Mouse (Mus musculus) forebrain, embryonic 12.5 days (tissue): ENCODE measurements at regions not wholly inside any gene's neighbourhood (a gene's known extent, or its start where the extent isn't known, plus 50 kb on each side); places are given as distances from the start of the nearest gene placed in this dataset.

ENCODE experiments used
- ATAC-seq: fragments of 200-750 bp; cut with Nextera tagmentation; 2 replicates; pipeline ENCODE4 v1.8.0; 2017; ENCODE audit warnings: moderate TSS enrichment; ENCODE audit not compliant: low FRiP score
- H3K27ac ChIP-seq: fragments of 300-500 bp; sonication (generic); 2 replicates; pipeline ENCODE4 v1.5.1; 2016; ENCODE audit warnings: mild to moderate bottlenecking
- H3K27me3 ChIP-seq: fragments of 300-500 bp; sonication (generic); 2 replicates; pipeline ENCODE4 v1.6.1; 2016; ENCODE audit warnings: mild to moderate bottlenecking
- H3K36me3 ChIP-seq: fragments of 300-500 bp; sonication (generic); replicated peaks from 2 replicates; pipeline ENCODE4 v1.6.1; 2016; ENCODE audit warnings: mild to moderate bottlenecking
- H3K4me1 ChIP-seq: fragments of 300-500 bp; sonication (generic); 2 replicates; pipeline ENCODE4 v1.6.1; 2016
- H3K4me2 ChIP-seq: fragments of 300-500 bp; sonication (generic); 2 replicates; pipeline ENCODE4 v1.6.1; 2016; ENCODE audit warnings: mild to moderate bottlenecking, moderate library complexity
- H3K4me3 ChIP-seq: fragments of 300-500 bp; sonication (generic); replicated peaks from 2 replicates; pipeline ENCODE4 v1.5.1; 2016; ENCODE audit warnings: mild to moderate bottlenecking
- H3K9ac ChIP-seq: fragments of 300-500 bp; sonication (generic); 2 replicates; pipeline ENCODE4 v1.6.1; 2016; ENCODE audit warnings: mild to moderate bottlenecking
- H3K9me3 ChIP-seq: fragments of 300-500 bp; sonication (generic); 2 replicates; pipeline ENCODE4 v1.6.1; 2016
- whole genome bisulfite sequencing: fragments of 180-500 bp; shearing (Covaris S2); methylation state at CpG from one replicate; pipeline ENCODE4 v1.1.7; 2016; 5-methylcytosine and 5-hydroxymethylcytosine counted together

- WGBS: 91% methylated on average over 2 of the region's 2 CpGs
- Histone ChIP-seq H3K27me3 (no peaks in the 10 kb centered on the region), H3K4me2 (no peak overlapping the region), H3K4me3 (no peak overlapping the region), H3K9me3 (no peaks in the 10 kb centered on the region), H3K36me3 (no peaks in the 10 kb centered on the region), H3K4me1 (no peaks in the 10 kb centered on the region; the same call in 1 of the 2 replicates), H3K27ac (no peak overlapping the region), H3K9ac (no peak overlapping the region)
- no peak for ATAC-seq
Observed at GRCm38 (mm10) chr10:24397125-24397524, 173.8 kb downstream of the Moxd1 start.

GRCm38 (mm10) chr10:24404851-24405250, 181.5 kb downstream of the Moxd1 start:
- no peak overlapping the region for H3K4me3 ChIP-seq
- no peak for ATAC-seq
- no peak overlapping the region for H3K9ac ChIP-seq
- no peak overlapping the region for H3K4me2 ChIP-seq
- H3K4me1 ChIP-seq: peaks cover 6% of the 10 kb centered on the region
- no peaks in the 10 kb centered on the region for H3K36me3 ChIP-seq
- H3K27me3 ChIP-seq: no peaks in the 10 kb centered on the region
- H3K9me3 ChIP-seq: no peaks in the 10 kb centered on the region
- 65% methylated on average over 4 of the region's 4 CpGs for WGBS
- H3K27ac ChIP-seq: no peak overlapping the region

- no peak for ATAC-seq
- Histone ChIP-seq H3K4me2 (no peak overlapping the region), H3K27me3 (no peaks in the 10 kb centered on the region), H3K4me1 (peaks cover 6% of the 10 kb centered on the region), H3K36me3 (no peaks in the 10 kb centered on the region), H3K4me3 (no peak overlapping the region), H3K9ac (no peak overlapping the region), H3K27ac (no peak overlapping the region), H3K9me3 (no peaks in the 10 kb centered on the region)
- WGBS: 60% methylated on average over 3 of the region's 3 CpGs
Observed at GRCm38 (mm10) chr10:24406953-24407352, 183.6 kb downstream of the Moxd1 start.

GRCm38 (mm10) chr10:24407411-24408227, 184.3 kb downstream of the Moxd1 start:
- no peak overlapping the region for H3K9ac ChIP-seq
- no peak overlapping the region for H3K27ac ChIP-seq
- H3K27me3 ChIP-seq: no peaks in the 10 kb centered on the region
- ATAC-seq: peak; percentile 49; the same call in 1 of the 2 replicates
- H3K36me3 ChIP-seq: no peaks in the 10 kb centered on the region
- no peak overlapping the region for H3K4me2 ChIP-seq
- no peak overlapping the region for H3K4me3 ChIP-seq
- WGBS: 17% methylated on average over 6 of the region's 6 CpGs
- H3K9me3 ChIP-seq: no peaks in the 10 kb centered on the region
- H3K4me1 ChIP-seq: peaks cover 6% of the 10 kb centered on the region

GRCm38 (mm10) chr10:24409976-24410375, 185.3 kb upstream of the Ccn2 start:
- H3K4me2 ChIP-seq: no peak overlapping the region
- no peaks in the 10 kb centered on the region for H3K36me3 ChIP-seq
- H3K9ac ChIP-seq: no peak overlapping the region
- H3K27me3 ChIP-seq: no peaks in the 10 kb centered on the region
- ATAC-seq: peak; percentile 23; the same call in 1 of the 2 replicates
- peaks cover 6% of the 10 kb centered on the region for H3K4me1 ChIP-seq
- H3K27ac ChIP-seq: no peak overlapping the region
- H3K4me3 ChIP-seq: no peak overlapping the region
- no peaks in the 10 kb centered on the region for H3K9me3 ChIP-seq
- WGBS: 62% methylated on average over 1 of the region's 1 CpGs

- H3K36me3 ChIP-seq: no peaks in the 10 kb centered on the region
- WGBS: 85% methylated on average over 4 of the region's 4 CpGs
Observed at GRCm38 (mm10) chr10:24410885-24411284, 184.4 kb upstream of the Ccn2 start.

GRCm38 (mm10) chr10:24422498-24423160, 172.6 kb upstream of the Ccn2 start:
- ATAC-seq: no peak
- H3K4me2 ChIP-seq: no peak overlapping the region
- H3K9me3 ChIP-seq: no peaks in the 10 kb centered on the region
- H3K4me3 ChIP-seq: no peak overlapping the region
- H3K27ac ChIP-seq: no peak overlapping the region
- H3K4me1 ChIP-seq: no peaks in the 10 kb centered on the region
- no peak overlapping the region for H3K9ac ChIP-seq
- H3K27me3 ChIP-seq: no peaks in the 10 kb centered on the region
- H3K36me3 ChIP-seq: no peaks in the 10 kb centered on the region
- WGBS: 76% methylated on average over 4 of the region's 4 CpGs

More at GRCm38 (mm10) chr10:24410885-24411284, 184.4 kb upstream of the Ccn2 start:
- Histone ChIP-seq H3K4me1 (peaks cover 6% of the 10 kb centered on the region), H3K9ac (no peak overlapping the region), H3K9me3 (no peaks in the 10 kb centered on the region), H3K27me3 (no peaks in the 10 kb centered on the region), H3K4me3 (no peak overlapping the region), H3K4me2 (no peak overlapping the region), H3K27ac (no peak overlapping the region)
- ATAC-seq: no peak

- ATAC-seq: no peak
- Histone ChIP-seq H3K9ac (no peak overlapping the region), H3K4me2 (no peak overlapping the region), H3K27me3 (no peaks in the 10 kb centered on the region), H3K27ac (no peak overlapping the region), H3K4me1 (no peaks in the 10 kb centered on the region), H3K4me3 (no peak overlapping the region), H3K36me3 (no peaks in the 10 kb centered on the region), H3K9me3 (no peaks in the 10 kb centered on the region)
Observed at GRCm38 (mm10) chr10:24433737-24434367, 161.4 kb upstream of the Ccn2 start.

GRCm38 (mm10) chr10:24437177-24437576, 158.1 kb upstream of the Ccn2 start:
- Histone ChIP-seq H3K27me3 (no peaks in the 10 kb centered on the region), H3K9ac (no peak overlapping the region), H3K4me3 (no peak overlapping the region), H3K4me1 (no peaks in the 10 kb centered on the region), H3K36me3 (no peaks in the 10 kb centered on the region), H3K27ac (no peak overlapping the region), H3K4me2 (no peak overlapping the region), H3K9me3 (no peaks in the 10 kb centered on the region)
- 83% methylated on average over 2 of the region's 2 CpGs for WGBS
- no peak for ATAC-seq

- Histone ChIP-seq H3K27me3 (no peaks in the 10 kb centered on the region), H3K9me3 (no peaks in the 10 kb centered on the region), H3K4me3 (no peak overlapping the region), H3K4me1 (no peaks in the 10 kb centered on the region), H3K9ac (no peak overlapping the region), H3K27ac (no peak overlapping the region), H3K4me2 (no peak overlapping the region), H3K36me3 (no peaks in the 10 kb centered on the region)
- ATAC-seq: no peak
- WGBS: 67% methylated on average over 1 of the region's 1 CpGs
Observed at GRCm38 (mm10) chr10:24444572-24444971, 150.7 kb upstream of the Ccn2 start.

- no peaks in the 10 kb centered on the region for H3K36me3 ChIP-seq
- no peaks in the 10 kb centered on the region for H3K9me3 ChIP-seq
- no peak for ATAC-seq
- no peaks in the 10 kb centered on the region for H3K4me1 ChIP-seq
- H3K4me3 ChIP-seq: no peak overlapping the region
- no peaks in the 10 kb centered on the region for H3K27me3 ChIP-seq
- H3K4me2 ChIP-seq: no peak overlapping the region
- no peak overlapping the region for H3K9ac ChIP-seq
- H3K27ac ChIP-seq: no peak overlapping the region
- WGBS: 87% methylated on average over 6 of the region's 6 CpGs
Observed at GRCm38 (mm10) chr10:24445036-24445435, 150.2 kb upstream of the Ccn2 start.

GRCm38 (mm10) chr10:24446168-24446567, 149.1 kb upstream of the Ccn2 start:
- Histone ChIP-seq H3K4me2 (no peak overlapping the region), H3K9me3 (no peaks in the 10 kb centered on the region), H3K27ac (no peak overlapping the region), H3K9ac (no peak overlapping the region), H3K27me3 (no peaks in the 10 kb centered on the region), H3K4me3 (no peak overlapping the region), H3K36me3 (no peaks in the 10 kb centered on the region), H3K4me1 (no peaks in the 10 kb centered on the region)
- 83% methylated on average over 8 of the region's 8 CpGs for WGBS
- no peak for ATAC-seq
